Mouse (Mus musculus) gastrocnemius, postnatal 4 days (tissue): Measurements from ENCODE around the gene Fryl. TPM values are rescaled to one million over a fixed set of nuclear protein-coding genes. Genes with fewer than 3 reads are reported as not detected.

Experiments used
- DNase-seq, 2 experiments: peaks; one replicate each; pipeline ENCODE4 v3.0.0; 2021 to 2022; ENCODE audit warnings: low spot score in 2 of 2, mixed read lengths in 2 of 2
- long read RNA-seq, 2 experiments: library from polyadenylated mRNA; stranded (forward); transcript quantifications; one replicate each; pipeline ENCODE4 v2.0.0; 2021
- total RNA-seq, 2 experiments: library from RNA; stranded (reverse); gene quantifications; 2 replicates each; pipeline ENCODE4 v1.2.3; 2021

Gene Fryl
- 10 to 100 TPM; 33.7 to 35.8 TPM for total RNA-seq
- long read RNA-seq, experiment 1, partial matches to known transcripts = 4 of 6 reads
- long read RNA-seq, experiment 1, other reads (novel, unspliced or antisense) = 1 of 6 reads
- long read RNA-seq, experiment 2, partial matches to known transcripts = 4 of 6 reads
- long read RNA-seq, experiment 2, other reads (novel, unspliced or antisense) = 2 of 6 reads

GRCm38 (mm10) chr5:73256352-73257065 is at the start of gene Fryl:
Gene Fryl, minus strand, starts transcription at chr5:73256619.
- peak; percentile 93 to 98 for DNase-seq

GRCm38 (mm10) chr5:73304507-73304906 is 48.1 kb upstream of the Fryl start:
- DNase-seq = no peak

GRCm38 (mm10) chr5:73301601-73302307 is 45.3 kb upstream of the Fryl start:
- DNase-seq = no peak

- DNase-seq = no peak
These were observed 39.5 kb upstream of the Fryl start for GRCm38 (mm10) chr5:73295916-73296315.

- DNase-seq = no peak
These were observed 38.6 kb upstream of the Fryl start for GRCm38 (mm10) chr5:73295016-73295415.

GRCm38 (mm10) chr5:73293458-73293827 is 37.0 kb upstream of the Fryl start:
- no peak for DNase-seq

- DNase-seq = peak; percentile 85 to 94
These were observed 36.4 kb upstream of the Fryl start, which contains the start of gene Ociad1 for GRCm38 (mm10) chr5:73292502-73293457. Gene Ociad1, plus strand, starts transcription at chr5:73292784.

GRCm38 (mm10) chr5:73289900-73290299 is 33.5 kb upstream of the Fryl start:
- no peak for DNase-seq

GRCm38 (mm10) chr5:73286603-73287002 is 30.2 kb upstream of the Fryl start:
- no peak for DNase-seq

- DNase-seq = no peak
These were observed 29.1 kb upstream of the Fryl start for GRCm38 (mm10) chr5:73285470-73285978.

- DNase-seq = no peak
These were observed 27.6 kb upstream of the Fryl start for GRCm38 (mm10) chr5:73284046-73284445.

- no peak for DNase-seq
These were observed 24.1 kb upstream of the Fryl start for GRCm38 (mm10) chr5:73280567-73280850.

GRCm38 (mm10) chr5:73279732-73280566 is 23.5 kb upstream of the Fryl start:
- no peak for DNase-seq

GRCm38 (mm10) chr5:73279190-73279589 is 22.8 kb upstream of the Fryl start:
- no peak for DNase-seq

GRCm38 (mm10) chr5:73274941-73275340 is 18.5 kb upstream of the Fryl start:
- no peak for DNase-seq

GRCm38 (mm10) chr5:73273171-73273570 is 16.8 kb upstream of the Fryl start:
- DNase-seq = no peak

GRCm38 (mm10) chr5:73270612-73271011 is 14.2 kb upstream of the Fryl start:
- DNase-seq = no peak

- DNase-seq = no peak
These were observed 12.3 kb upstream of the Fryl start for GRCm38 (mm10) chr5:73268636-73269213.

- DNase-seq = no peak
These were observed 9.0 kb upstream of the Fryl start for GRCm38 (mm10) chr5:73265460-73265859.

- no peak for DNase-seq
These were observed 7.7 kb upstream of the Fryl start for GRCm38 (mm10) chr5:73264122-73264521.
